Mouse (Mus musculus) forebrain, embryonic 10.5 days (tissue): ENCODE measurements around the gene Guca1b. TPM values are rescaled to one million over a fixed set of nuclear protein-coding genes. Genes with fewer than 3 reads are reported as not detected.
"Not testable (repeated sequence)": the region's sequence is repeated elsewhere in the genome, so short reads cannot be mapped to it uniquely, and the experiment has no call there.

ENCODE experiments used
- DNase-seq: peaks from one replicate; pipeline ENCODE4 v3.0.0-alpha.2; 2017; ENCODE audit warnings: low spot score; ENCODE audit errors: extremely low spot score
- H3K27ac ChIP-seq: fragments of 300-500 bp; sonication (generic); 2 replicates; pipeline ENCODE4 v1.5.1; 2016; ENCODE audit warnings: mild to moderate bottlenecking
- H3K27me3 ChIP-seq: fragments of 300-500 bp; sonication (generic); 2 replicates; pipeline ENCODE4 v1.6.1; 2016; ENCODE audit warnings: mild to moderate bottlenecking; ENCODE audit not compliant: poor library complexity, severe bottlenecking
- H3K36me3 ChIP-seq: fragments of 300-500 bp; sonication (generic); replicated peaks from 2 replicates; pipeline ENCODE4 v1.6.1; 2016; ENCODE audit warnings: mild to moderate bottlenecking, moderate library complexity
- H3K4me1 ChIP-seq: fragments of 300-500 bp; sonication (generic); 2 replicates; pipeline ENCODE4 v1.6.1; 2016
- H3K4me3 ChIP-seq: fragments of 300-500 bp; sonication (generic); 2 replicates; pipeline ENCODE4 v1.5.1; 2016; ENCODE audit warnings: mild to moderate bottlenecking, moderate library complexity
- H3K9me3 ChIP-seq: fragments of 300-500 bp; sonication (generic); 2 replicates; pipeline ENCODE4 v1.6.1; 2016; ENCODE audit warnings: mild to moderate bottlenecking, moderate library complexity
- WGBS: fragments of 180-500 bp; shearing (Covaris S2); methylation state at CpG from one replicate; pipeline ENCODE4 v1.1.7; 2016; 5-methylcytosine and 5-hydroxymethylcytosine counted together
- polyA plus RNA-seq: library from polyadenylated mRNA; unstranded; fragments of >200 nt; fragmentation: Nextera tagmentation; extraction: Ambion mirVana; gene quantifications from 2 replicates; pipeline ENCODE4 v1.2.1, GENCODE M21; 2016

Guca1b gene
- polyA plus RNA-seq, 1 experiment from 2014 or later: 1.3 TPM

DNA sequence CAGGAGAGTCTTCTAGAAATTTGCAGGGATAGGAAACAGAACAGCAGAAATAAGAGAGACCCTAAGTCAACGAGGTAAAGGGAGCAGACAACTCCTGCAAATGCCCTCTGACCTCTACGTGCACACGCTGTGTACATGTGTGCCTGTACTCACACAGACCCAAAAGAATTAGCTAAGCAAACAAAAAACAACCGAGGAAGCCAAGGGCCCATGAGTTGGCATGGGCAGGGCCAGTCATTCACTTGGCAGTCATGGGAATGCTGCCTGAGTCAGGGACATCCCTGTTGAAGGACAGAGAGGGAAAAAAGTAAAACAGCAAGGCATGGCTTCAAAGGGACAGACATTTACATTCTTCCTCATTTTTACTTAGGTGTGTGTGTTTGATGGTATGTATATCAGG, 1.9 kb upstream of the Guca1b start:
- peaks cover 6% of the 10 kb centered on the region for H3K9me3 ChIP-seq
- peaks cover 31% of the 10 kb centered on the region for H3K4me1 ChIP-seq
- peaks cover 35% of the 10 kb centered on the region for H3K36me3 ChIP-seq
- DNase-seq: no peak
- H3K27me3 ChIP-seq: peaks cover 10% of the 10 kb centered on the region; the same call in 1 of the 2 replicates
- no peak overlapping the region for H3K27ac ChIP-seq
- WGBS: 92% methylated on average over 4 of the region's 4 CpGs
- no peak overlapping the region for H3K4me3 ChIP-seq

DNA sequence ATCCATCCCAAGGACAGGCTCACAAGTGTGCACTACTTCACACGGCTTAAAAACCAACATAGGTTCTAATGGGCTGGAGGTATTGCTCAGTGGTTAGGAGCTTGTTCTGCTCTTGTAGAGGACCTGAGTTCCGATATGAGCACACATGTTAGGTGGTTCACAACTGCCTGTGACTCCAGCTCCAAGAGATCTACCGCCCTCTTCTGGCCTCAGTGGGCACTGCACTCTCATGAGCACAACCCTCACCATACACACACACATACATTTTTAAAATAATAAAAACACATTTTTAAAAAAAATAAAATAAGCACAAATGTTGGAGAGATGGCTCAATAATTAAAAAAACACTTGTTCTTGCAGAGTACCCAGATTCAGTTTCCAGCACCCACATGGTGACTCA, 1.1 kb upstream of the Guca1b start:
- H3K4me3 ChIP-seq: no peak overlapping the region
- 83% methylated on average over 3 of the region's 3 CpGs for WGBS
- no peak overlapping the region for H3K27ac ChIP-seq
- peaks cover 27% of the 10 kb centered on the region for H3K36me3 ChIP-seq
- H3K9me3 ChIP-seq: peaks cover 6% of the 10 kb centered on the region
- DNase-seq: no peak
- H3K4me1 ChIP-seq: peaks cover 31% of the 10 kb centered on the region
- H3K27me3 ChIP-seq: peaks cover 10% of the 10 kb centered on the region; the same call in 1 of the 2 replicates

DNA sequence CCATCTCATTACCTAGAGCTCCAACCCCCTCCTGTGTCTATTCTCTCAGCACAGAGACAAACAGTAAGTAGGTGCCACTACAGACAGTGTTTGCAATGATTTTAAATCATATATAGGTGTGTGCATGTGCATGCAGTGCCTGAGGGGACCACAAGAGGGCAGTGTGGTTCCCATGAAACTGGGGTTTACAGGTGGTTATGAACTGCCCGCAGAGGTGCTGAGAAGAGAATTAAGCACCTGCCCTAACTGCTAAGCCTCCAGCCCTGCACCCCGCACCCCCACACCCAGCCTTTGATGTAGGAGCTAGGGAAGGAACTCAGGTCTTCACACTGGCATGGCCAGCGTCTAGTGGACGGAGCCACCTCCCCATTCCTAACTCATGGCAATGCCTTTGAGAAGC, 1.5 kb downstream of the Guca1b start:
- H3K4me3 ChIP-seq: no peak overlapping the region
- no peak for DNase-seq
- H3K27me3 ChIP-seq: peaks cover 9% of the 10 kb centered on the region
- peaks cover 23% of the 10 kb centered on the region for H3K4me1 ChIP-seq
- 65% methylated on average over 4 of the region's 4 CpGs for WGBS
- no peak overlapping the region for H3K27ac ChIP-seq
- H3K9me3 ChIP-seq: peaks cover 6% of the 10 kb centered on the region
- peaks cover 7% of the 10 kb centered on the region; the same call in 1 of the 2 replicates for H3K36me3 ChIP-seq

DNA sequence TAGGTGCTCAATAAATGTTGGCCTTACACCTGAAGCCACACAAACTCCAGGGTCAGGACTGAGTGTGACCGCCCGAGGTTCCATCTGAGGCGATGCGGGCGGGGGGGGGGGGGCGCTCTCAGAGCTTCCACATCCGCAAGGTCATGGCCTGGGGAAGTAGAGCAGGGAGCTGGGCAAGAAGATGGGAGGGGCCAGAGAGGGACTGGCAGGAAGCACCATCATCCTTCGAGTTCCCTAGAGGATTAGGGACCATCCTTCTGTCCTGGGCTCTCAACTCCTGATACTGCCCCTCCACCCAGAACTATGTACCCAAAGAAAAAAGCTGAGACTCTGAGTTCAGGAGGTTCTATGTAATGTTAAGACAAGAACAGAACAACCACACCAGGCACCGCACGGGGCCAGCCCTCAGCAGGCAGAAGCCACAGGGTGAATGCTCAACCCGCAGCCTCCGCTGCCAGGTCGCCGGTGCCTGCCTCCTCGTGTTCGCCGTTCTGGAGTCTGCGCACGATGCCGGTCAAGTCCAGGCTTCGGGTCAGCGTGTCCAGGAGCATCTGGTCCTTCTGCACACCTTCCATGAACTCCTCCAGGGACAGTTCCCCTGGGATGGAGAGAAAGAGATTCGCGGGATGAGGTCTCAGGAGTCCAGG, 9.2 kb downstream of the Guca1b start:
- Histone ChIP-seq H3K9me3 (0 out of 2 replicates have a peak, but pooled peaks cover 4% of the 10 kb centered on the region), H3K27me3 (peaks cover 79% of the 10 kb centered on the region), H3K36me3 (no peaks in the 10 kb centered on the region), H3K4me3 (peak overlapping the region; percentile 38), H3K27ac (0 out of 2 replicates have a peak overlapping the region, but pooled peaks have one; percentile 6), H3K4me1 (peaks cover 20% of the 10 kb centered on the region)
- WGBS: 29% methylated on average over 24 of the region's 24 CpGs
- no peak for DNase-seq

DNA sequence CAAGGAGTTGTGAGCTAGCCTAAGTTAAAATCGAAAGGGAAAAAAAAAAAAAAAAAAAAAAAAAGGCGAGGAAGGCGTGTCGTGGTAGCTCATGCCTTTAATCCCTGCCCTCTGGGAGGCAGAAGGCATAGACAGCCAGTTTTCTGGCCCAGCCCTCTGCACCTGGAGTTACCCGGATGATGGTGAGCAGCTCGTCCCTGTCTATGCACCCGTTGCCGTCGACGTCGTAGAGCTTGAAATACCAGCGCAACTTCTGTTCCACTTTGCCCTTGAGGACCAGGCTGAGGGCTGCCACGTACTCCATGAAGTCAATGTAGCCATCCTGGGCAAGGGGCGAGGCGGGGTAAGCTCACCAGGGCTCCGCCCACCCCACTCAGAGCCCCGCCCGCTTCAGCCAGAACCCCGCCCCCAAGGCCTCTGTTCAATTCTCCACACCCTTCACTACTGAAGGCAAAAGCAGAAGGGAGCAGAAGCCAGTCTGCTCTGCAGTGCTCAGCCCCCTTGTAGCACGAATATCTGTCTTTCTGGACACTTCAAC, 10.3 kb downstream of the Guca1b start:
- Histone ChIP-seq H3K27me3 (peaks cover 90% of the 10 kb centered on the region), H3K36me3 (no peaks in the 10 kb centered on the region), H3K9me3 (0 out of 2 replicates have a peak, but pooled peaks cover 4% of the 10 kb centered on the region), H3K4me3 (peak overlapping the region; percentile 38), H3K27ac (no peak overlapping the region), H3K4me1 (peaks cover 25% of the 10 kb centered on the region)
- 4% methylated on average over 20 of the region's 20 CpGs for WGBS
- peak; percentile 44 for DNase-seq

DNA sequence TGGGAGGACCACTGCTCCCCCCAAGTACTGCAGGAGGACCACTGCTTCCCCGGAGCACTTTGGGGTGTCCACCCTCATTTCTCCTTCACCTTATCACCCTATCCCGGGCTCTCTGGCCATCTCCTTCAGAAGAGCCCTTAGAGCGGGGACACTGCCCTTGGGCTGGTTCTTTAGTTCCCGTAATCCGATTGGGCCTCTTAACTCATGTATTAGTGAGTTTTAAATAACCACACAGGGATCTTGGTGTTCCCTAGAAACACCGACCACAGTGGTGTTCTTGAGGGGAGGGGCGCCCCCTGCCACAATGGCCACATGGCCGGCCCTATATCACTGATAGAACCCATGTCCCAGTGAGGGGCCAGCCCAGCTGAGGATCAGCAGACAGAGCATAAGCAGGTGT, 13.9 kb downstream of the Guca1b start:
- peaks cover 30% of the 10 kb centered on the region for H3K4me1 ChIP-seq
- H3K27ac ChIP-seq: no peak overlapping the region
- H3K4me3 ChIP-seq: no peak overlapping the region
- H3K36me3 ChIP-seq: no peaks in the 10 kb centered on the region
- H3K27me3 ChIP-seq: peaks cover 86% of the 10 kb centered on the region
- 89% methylated on average over 8 of the region's 8 CpGs for WGBS
- DNase-seq: no peak
- H3K9me3 ChIP-seq: no peaks in the 10 kb centered on the region

DNA sequence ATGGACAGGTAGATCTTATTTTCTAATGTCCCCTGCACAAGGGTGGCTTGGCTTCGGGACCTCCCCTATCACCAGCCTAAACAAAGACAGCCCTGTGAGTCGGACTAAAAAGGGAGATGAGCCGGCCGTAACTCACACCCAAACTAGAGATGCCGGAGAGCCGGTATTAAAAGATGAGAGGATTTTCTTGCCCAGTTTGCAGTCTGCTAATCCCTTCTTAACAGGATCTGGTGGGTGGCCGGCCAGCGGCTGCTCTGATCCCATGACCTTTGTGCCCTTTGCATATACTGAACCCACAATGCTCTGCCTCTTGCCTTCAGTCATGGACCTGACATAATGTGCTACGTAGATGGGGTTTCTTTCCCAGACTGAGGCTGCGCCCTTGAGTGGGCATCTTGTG, 15.3 kb downstream of the Guca1b start, which contains the start of gene Guca1a:
Gene Guca1a, minus strand, starts transcription at position 134 of the 400 bp plus-strand sequence.
- no peak for DNase-seq
- H3K27ac ChIP-seq: no peak within 1 kb of the TSS
- H3K9me3 ChIP-seq: no peaks in the 10 kb centered on the region
- no peaks in the 10 kb centered on the region for H3K36me3 ChIP-seq
- peaks cover 17% of the 10 kb centered on the region for H3K4me1 ChIP-seq
- no peak within 1 kb of the TSS for H3K4me3 ChIP-seq
- 14% methylated on average over 10 of the region's 10 CpGs for WGBS
- peaks cover 86% of the 10 kb centered on the region for H3K27me3 ChIP-seq

DNA sequence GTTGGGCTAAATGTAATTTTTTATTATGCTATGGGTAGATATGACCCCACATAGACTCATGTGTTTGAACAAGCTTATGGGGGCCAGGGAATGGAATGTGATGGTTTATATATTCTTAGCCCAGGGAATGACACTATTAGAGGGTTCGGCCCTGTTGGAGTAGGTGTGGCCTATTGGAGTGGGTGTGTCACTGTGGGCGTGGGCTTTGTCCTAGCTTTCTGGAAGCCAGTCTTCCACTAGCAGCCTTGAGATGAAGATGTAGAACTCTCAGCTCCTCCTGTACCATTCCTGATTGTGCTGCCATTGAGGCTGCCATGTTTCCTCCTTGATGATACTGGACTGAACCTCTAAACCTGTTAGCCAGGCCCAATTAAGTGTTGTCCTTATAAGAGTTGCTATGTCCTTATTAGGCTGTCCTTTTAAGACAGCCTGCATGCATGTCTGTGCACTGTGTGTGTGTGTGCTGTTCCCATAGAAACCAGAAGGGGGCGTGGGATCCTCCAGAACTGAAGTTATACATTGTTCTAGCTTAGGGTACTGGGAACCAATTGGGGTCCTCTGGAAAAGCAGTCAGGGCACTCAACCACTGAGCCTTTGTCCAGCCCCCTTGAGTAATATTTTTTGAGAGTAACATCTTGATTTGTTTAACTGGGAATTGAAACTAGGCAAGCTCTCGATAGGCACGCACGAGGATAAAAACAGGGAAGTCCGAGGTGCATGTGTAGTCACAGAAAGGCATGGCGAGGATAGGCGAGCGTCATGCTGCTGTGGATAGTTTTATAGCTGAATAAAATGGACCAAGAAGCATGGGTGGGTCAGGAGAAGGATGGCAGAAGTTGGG, 22.7 kb downstream of the Guca1b start:
- no peaks in the 10 kb centered on the region for H3K9me3 ChIP-seq
- H3K4me3 ChIP-seq: no peak overlapping the region
- no peak overlapping the region for H3K27ac ChIP-seq
- 67% methylated on average over 10 of the region's 10 CpGs for WGBS
- H3K4me1 ChIP-seq: peaks cover 6% of the 10 kb centered on the region
- peaks cover 95% of the 10 kb centered on the region for H3K27me3 ChIP-seq
- no peaks in the 10 kb centered on the region for H3K36me3 ChIP-seq
- DNase-seq: no peak

DNA sequence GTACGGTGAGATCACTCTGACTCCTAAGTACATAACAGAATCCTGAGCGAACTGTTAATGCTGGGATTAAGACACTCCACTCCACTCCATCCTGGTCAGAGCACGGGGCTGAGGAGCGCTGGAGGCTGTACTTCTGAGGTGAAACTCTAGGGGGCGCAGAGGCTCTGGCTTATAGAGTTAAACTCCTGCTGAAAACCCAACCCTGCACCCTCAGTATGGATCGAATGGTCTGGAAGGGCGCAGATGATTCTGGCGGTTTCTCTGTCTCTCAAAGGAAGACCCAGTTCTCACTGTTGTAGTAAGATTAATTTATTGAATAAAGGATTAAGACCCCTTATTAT, 23.3 kb downstream of the Guca1b start:
- Histone ChIP-seq H3K4me3 (no peak overlapping the region), H3K27ac (no peak overlapping the region), H3K9me3 (no peaks in the 10 kb centered on the region), H3K4me1 (peaks cover 6% of the 10 kb centered on the region), H3K36me3 (no peaks in the 10 kb centered on the region), H3K27me3 (peaks cover 95% of the 10 kb centered on the region)
- whole genome bisulfite sequencing: 22% methylated on average over 8 of the region's 8 CpGs
- DNase-seq: peak; percentile 62

DNA sequence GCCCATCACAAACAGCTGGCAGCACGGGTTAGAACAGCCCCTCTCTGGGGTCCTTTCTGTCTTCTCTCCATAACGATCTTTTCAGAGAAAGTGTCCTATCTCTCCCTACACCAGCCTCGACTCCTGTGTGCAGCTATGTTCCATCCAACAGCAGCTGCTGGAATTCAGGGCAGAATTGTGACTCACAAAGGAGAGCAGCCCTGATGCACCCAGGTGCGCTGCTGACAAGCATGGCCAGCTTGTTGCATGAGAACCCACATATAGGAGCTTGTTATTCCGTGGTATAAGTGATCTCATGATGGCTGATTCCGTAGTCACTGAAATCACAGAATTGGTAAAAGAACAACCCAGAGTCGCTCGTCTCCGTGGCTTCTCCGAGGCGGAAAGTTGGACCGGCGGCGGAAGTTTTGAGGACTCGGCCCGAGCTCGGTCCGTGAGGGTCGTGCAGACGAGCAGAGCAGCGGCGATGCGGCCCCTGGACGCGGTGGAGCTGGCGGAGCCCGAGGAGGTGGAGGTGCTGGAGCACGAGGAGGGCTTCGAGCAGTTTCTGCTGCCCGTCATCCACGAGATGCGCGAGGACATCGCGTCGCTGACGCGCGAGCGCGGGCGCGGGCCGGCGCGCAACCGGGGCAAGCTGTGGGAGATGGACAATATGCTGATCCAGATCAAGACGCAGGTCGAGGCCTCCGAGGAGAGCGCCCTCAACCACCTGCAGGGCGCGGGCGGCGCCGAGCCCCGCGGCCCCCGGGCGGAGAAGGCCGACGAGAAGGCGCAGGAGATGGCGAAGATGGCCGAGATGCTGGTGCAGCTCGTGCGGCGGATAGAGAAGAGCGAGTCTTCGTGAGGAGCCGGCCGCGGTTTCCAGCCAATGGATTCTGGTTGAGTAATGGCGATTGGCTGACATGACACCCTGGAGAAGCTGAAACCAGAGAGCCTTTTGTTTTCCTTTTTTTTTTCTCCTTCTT, 25.0 kb downstream of the Guca1b start:
- not testable (repeated sequence) for H3K27ac ChIP-seq, H3K4me1 ChIP-seq, H3K36me3 ChIP-seq, H3K9me3 ChIP-seq
- Histone ChIP-seq H3K4me3 (peak overlapping the region; percentile 49), H3K27me3 (peaks cover 91% of the 10 kb centered on the region)
- DNase-seq: peak; percentile 20
- WGBS: 4% methylated on average over 74 of the region's 74 CpGs

DNA sequence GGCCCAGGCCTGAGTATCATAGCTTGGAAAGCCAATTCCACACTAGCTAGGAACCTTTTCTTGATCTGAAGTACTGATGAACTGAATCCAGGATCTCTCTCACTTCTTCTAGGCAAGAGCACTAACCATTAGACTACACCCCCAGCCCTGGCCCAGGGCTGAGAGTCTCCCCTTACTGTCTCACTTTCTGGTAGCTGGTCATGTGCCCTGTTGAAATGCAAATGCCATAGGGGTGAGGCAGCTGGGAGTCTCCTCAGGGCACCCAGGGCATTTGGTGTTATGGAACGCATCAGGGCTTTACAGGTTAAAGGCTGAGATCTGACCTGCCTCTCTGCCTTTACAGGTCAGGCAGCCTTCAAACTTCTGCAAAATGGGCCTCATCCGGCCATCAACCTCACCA, 35.0 kb downstream of the Guca1b start:
- H3K4me1 ChIP-seq: no peaks in the 10 kb centered on the region
- no peaks in the 10 kb centered on the region for H3K36me3 ChIP-seq
- no peaks in the 10 kb centered on the region for H3K9me3 ChIP-seq
- DNase-seq: no peak
- WGBS: 64% methylated on average over 2 of the region's 2 CpGs
- H3K4me3 ChIP-seq: no peak overlapping the region
- H3K27me3 ChIP-seq: peaks cover 4% of the 10 kb centered on the region; the same call in 1 of the 2 replicates
- H3K27ac ChIP-seq: no peak overlapping the region

DNA sequence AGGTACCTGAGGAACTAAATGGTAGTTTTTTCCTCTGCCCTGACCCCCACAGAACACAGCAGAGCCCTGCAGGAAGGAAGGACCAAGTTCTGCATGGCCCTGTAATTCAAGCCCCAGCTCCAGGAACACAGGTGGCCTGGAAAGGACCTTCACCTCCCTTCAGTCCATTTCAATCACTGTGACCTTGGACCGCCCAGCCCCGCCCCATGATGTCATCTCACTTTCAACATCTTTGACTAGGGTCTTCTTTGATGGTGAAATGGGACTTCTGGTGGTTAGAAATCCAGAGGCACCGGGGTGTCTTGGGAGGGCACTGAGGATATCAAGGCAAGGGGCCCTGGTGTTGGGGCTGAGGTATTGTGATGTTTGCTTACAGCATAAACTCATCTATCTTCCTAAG, 36.4 kb downstream of the Guca1b start:
- no peak overlapping the region for H3K4me3 ChIP-seq
- no peak overlapping the region for H3K27ac ChIP-seq
- DNase-seq: no peak
- 80% methylated on average over 3 of the region's 3 CpGs for WGBS
- peaks cover 4% of the 10 kb centered on the region; the same call in 1 of the 2 replicates for H3K27me3 ChIP-seq
- H3K4me1 ChIP-seq: no peaks in the 10 kb centered on the region
- no peaks in the 10 kb centered on the region for H3K9me3 ChIP-seq
- no peaks in the 10 kb centered on the region for H3K36me3 ChIP-seq
